Mouse (Mus musculus) MEL (cell line): ENCODE measurements around the gene Bmpr2. TPM values are rescaled to one million over a fixed set of nuclear protein-coding genes. Genes with fewer than 3 reads are reported as not detected.

Source experiments
- DNase-seq: peaks from one replicate; pipeline ENCODE4 v3.0.0; 2011; ENCODE audit warnings: low read depth, low spot score
- H3K27ac ChIP-seq: 2 replicates; pipeline ENCODE4 v1.5.1; 2012; ENCODE audit warnings: low read depth, mild to moderate bottlenecking, control low read depth, low read length, moderate library complexity; ENCODE audit not compliant: control insufficient read depth
- H3K27me3 ChIP-seq, 2 experiments: fragments of 150-350 bp in 1 of 2; sonication (generic) in 1 of 2; 2 replicates each; pipeline ENCODE4 v1.6.1; 2012; ENCODE audit warnings: low read length in 2 of 2, mild to moderate bottlenecking in 2 of 2, improper control_type of control experiment in 1 of 2, moderate library complexity in 1 of 2; ENCODE audit not compliant: insufficient read depth in 2 of 2, control insufficient read depth in 1 of 2
- H3K36me3 ChIP-seq, 2 experiments: 2 replicates each; pipeline ENCODE4 v1.6.1; 2012 to 2014; ENCODE audit warnings: low read length in 2 of 2, improper control_type of control experiment in 1 of 2, inconsistent platforms in 1 of 2, mild to moderate bottlenecking in 1 of 2; ENCODE audit not compliant: insufficient read depth in 2 of 2, control insufficient read depth in 1 of 2
- H3K4me1 ChIP-seq, 2 experiments: fragments of 150-350 bp in 1 of 2; sonication (generic) in 1 of 2; 2 replicates each; pipeline ENCODE4 v1.6.1; 2012; ENCODE audit warnings: low read length in 2 of 2, improper control_type of control experiment in 1 of 2, mild to moderate bottlenecking in 1 of 2; ENCODE audit not compliant: insufficient read depth in 2 of 2, control insufficient read depth in 1 of 2
- H3K4me3 ChIP-seq, 2 experiments: fragments of 150-350 bp in 1 of 2; sonication (generic) in 1 of 2; 2 replicates each; pipeline ENCODE4 v1.5.1; 2012; ENCODE audit warnings: low read depth in 2 of 2, low read length in 2 of 2, mild to moderate bottlenecking in 2 of 2, moderate library complexity in 2 of 2, control low read depth in 1 of 2, improper control_type of control experiment in 1 of 2; ENCODE audit not compliant: control insufficient read depth in 1 of 2, insufficient read depth in 1 of 2
- H3K79me2 ChIP-seq: 2 replicates; pipeline ENCODE4 v1.6.1; 2012; ENCODE audit warnings: mild to moderate bottlenecking, low read length, moderate library complexity; ENCODE audit not compliant: control insufficient read depth, poor library complexity, insufficient read depth
- H3K9ac ChIP-seq: 2 replicates; pipeline ENCODE4 v1.6.1; 2012; ENCODE audit warnings: low read depth, mild to moderate bottlenecking, control low read depth, low read length, moderate library complexity; ENCODE audit not compliant: control insufficient read depth, poor library complexity, severe bottlenecking
- H3K9me3 ChIP-seq: fragments of 150-350 bp; sonication (generic); replicated peaks from 2 replicates; pipeline ENCODE4 v1.6.1; 2012; ENCODE audit warnings: mild to moderate bottlenecking, low read length, improper control_type of control experiment, moderate library complexity; ENCODE audit not compliant: insufficient read depth
- BHLHE40 ChIP-seq: IDR thresholded peaks from 2 replicates; pipeline ENCODE4 v1.6.1; 2012; ENCODE audit warnings: low read depth, mild to moderate bottlenecking, inconsistent platforms, low read length, improper control_type of control experiment, borderline replicate concordance
- GABPA ChIP-seq: IDR thresholded peaks from 2 replicates; pipeline ENCODE4 v1.6.1; 2012; ENCODE audit warnings: low read depth, mild to moderate bottlenecking, inconsistent platforms, low read length, improper control_type of control experiment, moderate library complexity
- JUND ChIP-seq: IDR thresholded peaks from 2 replicates; pipeline ENCODE4 v1.6.1; 2011; ENCODE audit warnings: low read depth, mild to moderate bottlenecking, improper control_type of control experiment, low read length
- KAT2A ChIP-seq: conservative IDR thresholded peaks from 2 replicates; pipeline ENCODE4 v1.6.1; 2012; ENCODE audit warnings: low read depth, low read length, improper control_type of control experiment, inconsistent platforms
- MAZ ChIP-seq: IDR thresholded peaks from 2 replicates; pipeline ENCODE4 v1.6.1; 2012; ENCODE audit warnings: low read depth, mild to moderate bottlenecking, inconsistent platforms, low read length, improper control_type of control experiment
- MYC ChIP-seq: IDR thresholded peaks from 2 replicates; pipeline ENCODE4 v1.6.1; 2011; ENCODE audit warnings: low read depth, mild to moderate bottlenecking, low read length, improper control_type of control experiment, moderate library complexity
- POLR2A ChIP-seq, 2 experiments: IDR thresholded peaks; 2 replicates each; pipeline ENCODE4 v1.6.1; 2011 to 2012; ENCODE audit warnings: low read length in 2 of 2, mild to moderate bottlenecking in 2 of 2, control low read depth in 1 of 2, improper control_type of control experiment in 1 of 2, low read depth in 1 of 2, moderate library complexity in 1 of 2; ENCODE audit not compliant: control insufficient read depth in 1 of 2, insufficient read depth in 1 of 2, poor library complexity in 1 of 2
- POLR2AphosphoS5 ChIP-seq: IDR thresholded peaks from 2 replicates; pipeline ENCODE4 v1.6.1; 2012; ENCODE audit warnings: low read depth, borderline replicate concordance, mild to moderate bottlenecking, inconsistent platforms, low read length, moderate library complexity, mixed read lengths
- RCOR1 ChIP-seq: IDR thresholded peaks from 2 replicates; pipeline ENCODE4 v1.6.1; 2012; ENCODE audit warnings: low read depth, mild to moderate bottlenecking, inconsistent platforms, low read length, improper control_type of control experiment
- SIN3A ChIP-seq: IDR thresholded peaks from 2 replicates; pipeline ENCODE4 v1.6.1; 2012; ENCODE audit warnings: low read length, improper control_type of control experiment, inconsistent platforms
- SMC3 ChIP-seq: IDR thresholded peaks from 2 replicates; pipeline ENCODE4 v1.6.1; 2011; ENCODE audit warnings: low read depth, low read length, improper control_type of control experiment
- TBP ChIP-seq: IDR thresholded peaks from 2 replicates; pipeline ENCODE4 v1.8.0; 2011; ENCODE audit warnings: low read depth, low read length, improper control_type of control experiment
- USF1 ChIP-seq: IDR thresholded peaks from 2 replicates; pipeline ENCODE4 v1.6.1; 2014; ENCODE audit warnings: low read depth, mild to moderate bottlenecking, inconsistent platforms, low read length, improper control_type of control experiment, moderate library complexity
- USF2 ChIP-seq, 2 experiments: IDR thresholded peaks; 2 replicates each; pipeline ENCODE4 v1.6.1; 2011 to 2012; ENCODE audit warnings: improper control_type of control experiment in 2 of 2, low read length in 2 of 2, borderline replicate concordance in 1 of 2, inconsistent platforms in 1 of 2, low read depth in 1 of 2, mild to moderate bottlenecking in 1 of 2; ENCODE audit not compliant: insufficient read depth in 1 of 2
- ZKSCAN1 ChIP-seq: IDR thresholded peaks from 2 replicates; pipeline ENCODE4 v1.6.1; 2012; ENCODE audit warnings: low read depth, mild to moderate bottlenecking, inconsistent platforms, low read length, improper control_type of control experiment, moderate library complexity
- ZMIZ1 ChIP-seq: IDR thresholded peaks from 2 replicates; pipeline ENCODE4 v1.6.1; 2012; ENCODE audit warnings: low read depth, mild to moderate bottlenecking, inconsistent platforms, low read length, improper control_type of control experiment, moderate library complexity
- ZNF384 ChIP-seq: IDR thresholded peaks from 2 replicates; pipeline ENCODE4 v1.6.1; 2012; ENCODE audit warnings: low read depth, mild to moderate bottlenecking, inconsistent platforms, low read length, improper control_type of control experiment
- polyA plus RNA-seq, 2 experiments: library from polyadenylated mRNA; stranded (reverse) in 1 of 2; unstranded in 1 of 2; fragments of >175 nt in 1 of 2; fragments of >200 nt in 1 of 2; gene quantifications; 2 replicates each; pipeline versions ENCODE4 v1.2.1 to v1.2.4; 2012; ENCODE audit warnings: low replicate concordance in 2 of 2, low read depth in 1 of 2; ENCODE audit not compliant: insufficient read length in 2 of 2, insufficient read depth in 1 of 2, missing spikeins in 1 of 2
- total RNA-seq: library from RNA; depleted of rRNA; stranded (reverse); fragments of 300-350 nt; gene quantifications from 2 replicates; pipeline ENCODE4 v1.2.3, GENCODE M21; 2012

Gene Bmpr2
- total and polyA plus RNA-seq, 3 experiments: 2.3 to 18.6 (median 3.1) TPM

DNA sequence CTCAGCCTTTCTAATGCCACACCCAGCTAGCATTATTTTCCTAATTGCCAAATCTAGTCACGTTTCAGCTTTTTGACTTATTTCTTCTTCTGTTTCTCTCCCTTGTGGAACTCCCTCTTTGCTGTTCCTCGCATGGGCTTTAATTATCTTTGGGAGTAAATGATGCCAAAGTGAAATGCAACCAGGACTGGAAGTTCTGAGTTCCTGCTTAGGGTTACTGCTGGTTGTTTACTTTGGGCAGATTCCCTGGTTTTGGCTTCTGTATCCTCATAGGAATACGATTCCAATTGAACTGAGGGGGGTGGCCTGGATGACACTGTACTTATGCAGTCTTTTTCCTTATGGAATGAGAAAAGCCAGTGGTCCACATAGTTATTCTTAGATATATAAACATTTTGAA, 8.7 kb downstream of the Bmpr2 start:
- H3K9ac ChIP-seq: no peak overlapping the region
- peaks cover 11% of the 10 kb centered on the region for H3K79me2 ChIP-seq
- H3K4me1 ChIP-seq: peaks cover 2 to 4% of the 10 kb centered on the region in 2 experiments; a peak in 3 of 4 replicates
- no peaks in the 10 kb centered on the region for H3K9me3 ChIP-seq
- TF ChIP-seq BHLHE40: no peak
- TF ChIP-seq POLR2AphosphoS5: no peak
- TF ChIP-seq SMC3: no peak
- no peak for TF ChIP-seq KAT2A
- DNase-seq: no peak
- H3K27ac ChIP-seq: no peak overlapping the region
- peaks cover 0 to 10% of the 10 kb centered on the region in 2 experiments; a peak in 2 of 4 replicates for H3K36me3 ChIP-seq
- no peaks in the 10 kb centered on the region for H3K27me3 ChIP-seq
- no peak overlapping the region for H3K4me3 ChIP-seq

- Histone ChIP-seq H3K4me3 (no peak overlapping the region), H3K4me1 (peaks cover 0 to 20% of the 10 kb centered on the region in 2 experiments), H3K27ac (no peak overlapping the region), H3K9me3 (no peaks in the 10 kb centered on the region), H3K79me2 (no peaks in the 10 kb centered on the region; the same call in 1 of the 2 replicates), H3K27me3 (no peaks in the 10 kb centered on the region), H3K36me3 (peaks cover 0 to 13% of the 10 kb centered on the region in 2 experiments; a peak in 2 of 4 replicates), H3K9ac (no peak overlapping the region)
- TF ChIP-seq POLR2A (IDR thresholded peaks at IDR 0.05; ENCODE audit: control insufficient read depth in 1 of 2, insufficient read depth in 1 of 2, low read depth in 1 of 2, low read length in 2 of 2, poor library complexity in 1 of 2) (no peak), MYC (no peak), ZNF384 (no peak), MAZ (no peak), BHLHE40 (no peak), GABPA (no peak), RCOR1 (no peak), SIN3A (no peak), ZKSCAN1 (no peak), USF1 (no peak), TBP (no peak), JUND (no peak), USF2 (IDR thresholded peaks at IDR 0.05; ENCODE audit: borderline replicate concordance in 1 of 2, insufficient read depth in 1 of 2, low read depth in 1 of 2, low read length in 2 of 2) (no peak), ZMIZ1 (no peak)
- DNase-seq: no peak
Measured at GRCm38 (mm10) chr1:59781080-59781479, 17.9 kb downstream of the Bmpr2 start.
